In the genomic region with DNA sequence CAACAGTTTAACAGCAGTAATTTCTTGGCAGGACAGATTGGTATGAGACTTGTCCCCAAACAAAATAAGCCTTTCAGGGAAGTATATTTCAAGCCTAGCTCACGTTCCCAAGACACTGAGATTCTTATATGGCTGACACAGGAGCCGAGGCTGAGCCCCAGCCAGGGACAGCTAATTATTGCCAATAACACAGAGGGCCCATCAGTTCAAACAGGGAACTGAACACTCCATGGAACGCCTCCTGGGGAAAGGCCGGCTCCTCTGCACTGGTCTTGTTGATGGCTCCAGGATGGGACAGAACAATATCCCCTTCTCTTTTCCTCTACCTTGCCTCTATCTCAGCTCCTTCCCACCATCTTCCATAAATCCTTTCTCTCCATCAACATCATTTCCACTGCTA, we compare ENCODE assay signal across 9 mouse cellular contexts. TPM values are rescaled to one million over a fixed set of nuclear protein-coding genes. Genes with fewer than 3 reads are reported as not detected.
DNase-seq lines count a peak whose midpoint lies in the region; ATAC-seq and TF ChIP-seq lines count a peak whose summit lies in the region.
"Had no signal": no experiment of that assay in that cellular context is flagged by ENCODE, and none has a peak within 500 bp of the region (broad histone marks: within the 10 kb centered on the region; RNA-seq: fewer than 3 reads in every experiment).

No protein-coding gene starts in this region.

- no peak for TF ChIP-seq EP300 in stomach, postnatal 0 days (optimal IDR thresholded peaks at IDR 0.05)

- no peak overlapping the region for H3K4me2 ChIP-seq in forebrain, embryonic 13.5 days
- no peak overlapping the region for H3K4me2 ChIP-seq in midbrain, embryonic 16.5 days (ENCODE audit: low read length)
- no peak overlapping the region for H3K4me2 ChIP-seq in lung, embryonic 16.5 days (ENCODE audit: low read depth, low read length)
- no peak overlapping the region for H3K4me2 ChIP-seq in stomach, postnatal 0 days (replicated peaks; ENCODE audit: low read depth)
- H3K4me2 ChIP-seq: liver, embryonic 11.5 days had no signal

- H3K4me1 ChIP-seq in forebrain, embryonic 13.5 days = no peaks in the 10 kb centered on the region
- H3K4me1 ChIP-seq in forebrain, embryonic 10.5 days = peaks cover 6% of the 10 kb centered on the region
- no peaks in the 10 kb centered on the region for H3K4me1 ChIP-seq in midbrain, embryonic 16.5 days (ENCODE audit: control insufficient read depth, insufficient read depth, low read length)
- H3K4me1 ChIP-seq in midbrain, embryonic 10.5 days = peaks cover 3% of the 10 kb centered on the region; the same call in 1 of the 2 replicates
- no peaks in the 10 kb centered on the region for H3K4me1 ChIP-seq in lung, embryonic 16.5 days (replicated peaks; ENCODE audit: control insufficient read depth, insufficient read depth, low read length)
- no peaks in the 10 kb centered on the region for H3K4me1 ChIP-seq in stomach, postnatal 0 days (replicated peaks; ENCODE audit: control insufficient read depth, insufficient read depth)

- no peak overlapping the region for H3K9ac ChIP-seq in forebrain, embryonic 13.5 days
- H3K9ac ChIP-seq in midbrain, embryonic 16.5 days (ENCODE audit: low read depth, low read length) = no peak overlapping the region
- no peak overlapping the region for H3K9ac ChIP-seq in lung, embryonic 16.5 days (ENCODE audit: low read length)
- H3K9ac ChIP-seq in stomach, postnatal 0 days (ENCODE audit: low read length) = no peak overlapping the region

- 70% methylated on average over 4 of the region's 4 CpGs for WGBS in forebrain, embryonic 13.5 days
- WGBS in forebrain, embryonic 10.5 days = 69% methylated on average over 4 of the region's 4 CpGs
- 68% methylated on average over 4 of the region's 4 CpGs for WGBS in midbrain, embryonic 16.5 days
- WGBS in midbrain, embryonic 10.5 days = 69% methylated on average over 4 of the region's 4 CpGs
- 46% methylated on average over 4 of the region's 4 CpGs for WGBS in lung, embryonic 16.5 days
- WGBS in stomach, postnatal 0 days = 57% methylated on average over 4 of the region's 4 CpGs

- DNase-seq in forebrain, embryonic 10.5 days (ENCODE audit: extremely low spot score, low spot score) = no peak
- DNase-seq in midbrain, embryonic 10.5 days (ENCODE audit: low spot score) = no peak
- no peak for DNase-seq in stomach, postnatal 0 days (ENCODE audit: low spot score)
- DNase-seq in right cerebral cortex, postnatal 10 days (ENCODE audit: low spot score in 2 of 2) = no peak

- no peak overlapping the region for H3K27ac ChIP-seq in forebrain, embryonic 13.5 days
- H3K27ac ChIP-seq in forebrain, embryonic 10.5 days = no peak overlapping the region
- no peak overlapping the region for H3K27ac ChIP-seq in midbrain, embryonic 16.5 days (ENCODE audit: low read length)
- no peak overlapping the region for H3K27ac ChIP-seq in midbrain, embryonic 10.5 days (replicated peaks)
- H3K27ac ChIP-seq in lung, embryonic 16.5 days (ENCODE audit: low read length) = no peak overlapping the region
- H3K27ac ChIP-seq in stomach, postnatal 0 days (replicated peaks) = no peak overlapping the region

- H3K27me3 ChIP-seq in forebrain, embryonic 13.5 days = no peaks in the 10 kb centered on the region
- H3K27me3 ChIP-seq in forebrain, embryonic 10.5 days (ENCODE audit: poor library complexity, severe bottlenecking) = no peaks in the 10 kb centered on the region
- H3K27me3 ChIP-seq in midbrain, embryonic 16.5 days (ENCODE audit: control insufficient read depth, insufficient read depth, low read depth, low read length) = no peaks in the 10 kb centered on the region
- H3K27me3 ChIP-seq in midbrain, embryonic 10.5 days (ENCODE audit: low read depth, poor library complexity, severe bottlenecking) = no peaks in the 10 kb centered on the region
- H3K27me3 ChIP-seq in lung, embryonic 16.5 days (ENCODE audit: control insufficient read depth, insufficient read depth, low read depth, low read length) = no peaks in the 10 kb centered on the region
- H3K27me3 ChIP-seq in stomach, postnatal 0 days (ENCODE audit: control insufficient read depth, insufficient read depth, low read length) = no peaks in the 10 kb centered on the region

- no peaks in the 10 kb centered on the region for H3K36me3 ChIP-seq in forebrain, embryonic 13.5 days (ENCODE audit: poor library complexity, severe bottlenecking)
- no peaks in the 10 kb centered on the region for H3K36me3 ChIP-seq in forebrain, embryonic 10.5 days (replicated peaks)
- H3K36me3 ChIP-seq in midbrain, embryonic 16.5 days (ENCODE audit: control insufficient read depth, insufficient read depth, low read length) = no peaks in the 10 kb centered on the region
- H3K36me3 ChIP-seq in midbrain, embryonic 10.5 days = no peaks in the 10 kb centered on the region
- H3K36me3 ChIP-seq in lung, embryonic 16.5 days (ENCODE audit: control insufficient read depth, insufficient read depth, low read length) = no peaks in the 10 kb centered on the region
- H3K36me3 ChIP-seq in stomach, postnatal 0 days (ENCODE audit: control insufficient read depth, insufficient read depth, low read length) = no peaks in the 10 kb centered on the region

- ATAC-seq in forebrain, embryonic 13.5 days = peak; percentile 14; the same call in 1 of the 2 replicates
- ATAC-seq in midbrain, embryonic 16.5 days = peak; percentile 38; the same call in 1 of the 2 replicates
- peak; percentile 53 for ATAC-seq in lung, embryonic 16.5 days (ENCODE audit: low read depth)
- 0 out of 2 replicates have a peak, but pooled peaks have one; percentile 21 for ATAC-seq in stomach, postnatal 0 days (ENCODE audit: low FRiP score, low TSS enrichment)
- no peak for ATAC-seq in megakaryocyte progenitor cell, adult 5-6 weeks (replicated peaks; ENCODE audit: poor library complexity)

- H3K9me3 ChIP-seq in forebrain, embryonic 13.5 days (replicated peaks) = no peaks in the 10 kb centered on the region
- H3K9me3 ChIP-seq in forebrain, embryonic 10.5 days = no peaks in the 10 kb centered on the region
- H3K9me3 ChIP-seq in midbrain, embryonic 16.5 days (replicated peaks; ENCODE audit: control insufficient read depth, low read length, poor library complexity, severe bottlenecking) = no peaks in the 10 kb centered on the region
- no peaks in the 10 kb centered on the region for H3K9me3 ChIP-seq in midbrain, embryonic 10.5 days (replicated peaks)
- no peaks in the 10 kb centered on the region for H3K9me3 ChIP-seq in lung, embryonic 16.5 days (ENCODE audit: control insufficient read depth, low read length)
- H3K9me3 ChIP-seq in stomach, postnatal 0 days (ENCODE audit: control insufficient read depth, low read length) = no peaks in the 10 kb centered on the region

- no peak for TF ChIP-seq CTCF in stomach, postnatal 0 days (IDR thresholded peaks at IDR 0.05; ENCODE audit: low read depth)

- no peak overlapping the region for H3K4me3 ChIP-seq in forebrain, embryonic 13.5 days
- no peak overlapping the region for H3K4me3 ChIP-seq in forebrain, embryonic 10.5 days
- H3K4me3 ChIP-seq in midbrain, embryonic 16.5 days (ENCODE audit: low read depth, low read length) = no peak overlapping the region
- no peak overlapping the region for H3K4me3 ChIP-seq in midbrain, embryonic 10.5 days
- H3K4me3 ChIP-seq in lung, embryonic 16.5 days (ENCODE audit: low read length) = no peak overlapping the region
- no peak overlapping the region for H3K4me3 ChIP-seq in stomach, postnatal 0 days (ENCODE audit: low read depth, low read length)

RNA-seq across cellular contexts. Expression of a gene that starts 53.1 kb away (rescaled TPM):
- 16.7 and 19.9 TPM in 2 replicates for polyA plus RNA-seq in forebrain, embryonic 13.5 days (2015; fragmentation: Nextera tagmentation; extraction: Ambion mirVana)
- 22.0 and 22.9 TPM in 2 replicates for polyA plus RNA-seq in forebrain, embryonic 10.5 days (2016; fragmentation: Nextera tagmentation; extraction: Ambion mirVana)
- polyA plus RNA-seq in midbrain, embryonic 16.5 days (2015; fragmentation: Nextera tagmentation; extraction: Ambion mirVana) = 23.2 and 24.5 TPM in 2 replicates
- polyA plus RNA-seq in midbrain, embryonic 10.5 days (2016; fragmentation: Nextera tagmentation; extraction: Ambion mirVana) = 21.7 and 25.1 TPM in 2 replicates
- 16.5 and 17.2 TPM in 2 replicates for polyA plus RNA-seq in lung, embryonic 16.5 days (2015; fragmentation: Nextera tagmentation; extraction: Ambion mirVana)
- 6.7 and 7.4 TPM in 2 replicates for polyA plus RNA-seq in stomach, postnatal 0 days (2015; fragmentation: Nextera tagmentation; extraction: Ambion mirVana)
- 10.2 and 11.4 TPM in 2 replicates for total RNA-seq in megakaryocyte progenitor cell, adult 5-6 weeks (2015)
- total RNA-seq in megakaryocyte progenitor cell, adult 5-6 weeks (2017) = 11.7 and 15.3 TPM in 2 replicates
